Mouse (Mus musculus) adrenal gland, postnatal 10 days (tissue): ENCODE data around the gene Wdr91. TPM values are rescaled to one million over a fixed set of nuclear protein-coding genes. Genes with fewer than 3 reads are reported as not detected.

Source experiments
- DNase-seq: peaks from one replicate; pipeline ENCODE4 v3.0.0; 2021; ENCODE audit warnings: mixed read lengths
- total RNA-seq, 2 experiments: library from RNA; stranded (reverse); gene quantifications; 2 replicates each; pipeline ENCODE4 v1.2.3; 2021

Gene Wdr91
- total RNA-seq, 2 experiments from 2014 or later, result 21.0 to 27.3 TPM

DNA sequence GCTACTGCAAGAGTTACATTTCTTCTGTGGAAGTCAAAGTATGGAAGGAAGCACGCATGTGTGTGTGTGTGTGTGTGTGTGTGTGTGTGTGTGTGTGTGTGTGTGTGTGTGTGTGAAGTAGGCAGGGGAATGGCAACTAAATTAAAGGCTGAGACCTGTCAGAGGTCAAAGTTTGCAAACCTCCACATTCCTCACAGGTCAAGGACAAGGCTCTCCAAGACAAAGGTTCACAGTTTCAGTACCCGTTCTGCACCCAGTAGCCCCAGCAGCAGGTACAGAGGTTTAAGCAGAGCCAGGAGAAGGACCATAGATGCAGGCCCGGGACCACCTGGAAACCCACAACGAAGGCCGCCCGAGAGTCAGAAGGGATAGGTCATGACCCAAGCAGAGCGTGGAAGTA, 8.5 kb upstream of the Wdr91 start:
- DNase-seq, result no peak

DNA sequence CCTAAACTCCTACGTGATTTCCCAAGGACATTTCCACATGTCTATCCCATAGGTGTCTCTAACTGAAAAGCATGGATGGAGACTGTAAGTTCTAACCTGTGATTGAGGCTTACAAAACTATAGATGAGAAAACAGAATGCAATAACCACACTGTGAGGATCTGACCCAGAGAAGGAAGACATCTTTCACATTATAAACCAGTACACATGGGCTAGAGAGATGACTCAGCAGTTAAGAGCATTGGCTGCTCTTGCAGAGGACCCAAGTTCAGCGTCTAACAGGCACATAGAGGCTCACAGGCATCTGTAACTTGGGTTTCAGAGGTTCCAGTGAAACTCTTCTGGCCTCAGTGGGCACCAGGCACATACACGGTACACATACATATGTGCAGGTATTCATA, 3.8 kb upstream of the Wdr91 start:
- no peak for DNase-seq

DNA sequence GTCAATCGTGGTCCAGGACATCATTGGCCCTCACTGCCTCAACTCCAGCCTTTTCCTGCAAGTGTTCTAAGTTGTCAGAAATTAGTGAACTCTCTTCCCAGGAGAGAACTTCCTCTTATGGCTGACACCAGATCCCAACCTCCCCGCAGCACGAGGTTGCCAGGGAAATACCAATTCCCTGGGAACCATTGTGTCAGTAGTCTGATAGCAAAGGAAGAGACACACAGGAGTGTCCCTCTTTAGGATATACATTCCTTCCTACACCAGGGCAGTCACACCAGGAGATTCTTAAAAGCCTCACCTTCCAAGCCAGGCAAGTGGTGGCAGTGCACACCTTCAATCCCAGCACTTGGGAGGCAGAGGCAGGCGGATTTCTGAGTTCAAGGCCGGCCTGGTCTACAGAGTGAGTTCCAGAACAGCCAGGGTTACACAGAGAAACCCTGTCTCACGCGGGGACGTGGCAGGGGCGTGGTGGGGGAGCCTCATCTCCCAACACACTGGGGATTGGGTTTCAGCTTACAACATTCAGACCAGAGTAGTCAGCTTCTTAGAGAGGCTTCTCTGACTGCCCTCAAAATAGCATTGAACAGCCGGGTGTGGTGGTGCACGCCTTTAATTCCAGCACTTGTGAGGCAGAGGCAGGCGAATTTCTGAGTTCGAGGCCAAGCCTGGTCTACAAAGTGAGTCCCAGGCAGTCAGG, 2.8 kb upstream of the Wdr91 start:
- no peak for DNase-seq

DNA sequence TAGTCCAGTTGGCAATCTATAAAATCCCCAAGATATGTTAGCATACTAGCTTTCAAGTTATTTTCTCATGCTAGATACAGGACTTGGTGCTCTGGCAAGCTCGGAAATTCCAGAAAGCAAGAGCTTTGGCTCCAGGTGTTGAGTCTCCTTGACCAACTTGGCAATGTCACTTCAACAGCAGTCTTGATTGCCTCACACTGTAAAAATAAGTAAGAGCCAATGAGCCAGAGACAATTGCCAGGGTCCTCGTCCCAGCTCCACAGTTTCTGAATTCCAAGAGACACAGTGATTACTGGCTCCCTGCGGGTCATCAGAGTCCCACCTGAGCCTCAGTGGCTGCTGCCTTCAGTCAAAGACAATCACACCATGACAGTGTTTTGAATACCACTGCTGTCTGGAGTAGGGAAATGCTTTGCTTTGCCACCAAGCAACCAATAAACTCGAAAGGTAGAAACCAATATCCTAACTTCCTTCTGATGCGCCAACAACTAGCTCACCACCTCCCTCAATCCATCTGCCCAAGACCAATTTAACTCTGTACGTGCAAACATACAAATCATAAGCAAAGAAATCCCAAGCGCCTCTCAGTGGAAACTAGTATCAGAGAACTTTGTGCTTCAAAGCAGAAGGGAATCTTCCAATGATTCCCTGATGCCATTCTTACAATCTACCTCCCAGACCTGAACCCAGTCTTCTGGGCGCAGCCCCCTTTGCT, 888 bp downstream of the Wdr91 start:
- DNase-seq, result no peak

DNA sequence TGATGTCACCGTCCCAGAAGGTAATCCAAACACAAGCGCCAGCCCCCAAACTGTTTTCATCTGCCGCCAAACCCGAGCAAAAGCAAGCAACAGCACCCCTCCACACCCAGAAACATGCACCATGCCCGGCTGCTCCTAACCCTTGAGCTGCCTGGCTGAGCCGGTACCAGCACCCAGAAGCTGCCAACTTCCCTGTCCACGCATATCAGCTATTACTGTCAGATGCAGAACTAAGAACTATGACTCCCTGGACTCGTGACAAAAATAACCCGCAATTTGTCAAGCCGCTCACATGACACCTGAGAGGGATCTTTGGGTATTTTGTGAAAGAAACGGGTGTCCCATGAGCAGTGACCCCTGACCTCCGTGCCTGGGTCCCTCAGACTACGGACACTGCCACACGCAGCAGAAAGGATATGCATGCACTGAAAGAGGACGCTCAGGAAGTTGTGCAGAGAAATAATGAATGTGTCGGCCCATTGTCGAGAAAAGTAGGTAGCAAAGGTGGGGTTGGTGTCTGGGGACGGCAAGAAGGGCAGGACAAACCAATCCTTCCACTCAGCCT, 2.9 kb downstream of the Wdr91 start:
- DNase-seq, result no peak

DNA sequence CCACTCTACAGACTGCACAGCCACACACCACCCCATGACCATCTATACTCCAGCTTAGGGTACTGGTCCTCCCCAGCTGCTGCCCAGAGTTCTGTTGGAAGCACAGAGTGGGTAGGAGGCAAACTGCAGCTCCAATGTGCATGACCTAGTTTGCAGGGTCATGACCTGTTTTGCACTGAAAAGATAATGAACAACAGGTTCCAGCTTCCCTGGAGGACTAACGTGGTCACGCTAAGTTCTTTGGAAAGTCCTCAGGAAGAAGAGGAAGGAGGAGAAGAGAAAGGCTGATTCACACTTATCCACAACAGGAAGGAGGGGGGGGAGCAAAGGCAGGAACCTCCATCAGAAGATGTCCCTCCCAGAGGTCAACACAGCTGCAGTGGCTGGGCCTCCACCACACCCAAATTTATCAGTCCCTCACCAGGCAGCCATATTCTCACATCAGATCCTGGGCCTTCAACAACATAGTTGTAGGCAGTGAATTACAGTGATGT, 3.5 kb downstream of the Wdr91 start:
- DNase-seq, result no peak

DNA sequence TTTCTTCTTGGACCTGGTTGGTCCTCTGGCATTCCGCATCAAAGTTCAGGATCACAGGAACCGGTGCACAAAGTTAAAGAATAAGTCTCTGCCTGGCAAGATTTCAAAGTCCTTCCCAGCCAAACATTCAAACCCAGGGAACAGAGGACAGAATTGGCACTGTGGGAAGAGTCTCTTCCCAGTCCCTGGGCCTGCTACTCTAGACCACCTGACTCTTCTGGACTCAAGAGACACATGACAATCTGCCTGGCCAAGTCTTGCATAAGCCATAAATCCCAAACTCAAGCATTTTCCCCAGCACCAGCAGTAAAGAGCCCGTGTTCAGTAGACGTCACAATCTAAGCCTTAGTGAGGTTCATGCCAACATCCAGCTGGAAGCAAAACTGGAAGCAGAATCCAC, 4.0 kb downstream of the Wdr91 start:
- DNase-seq, result peak; percentile 43

DNA sequence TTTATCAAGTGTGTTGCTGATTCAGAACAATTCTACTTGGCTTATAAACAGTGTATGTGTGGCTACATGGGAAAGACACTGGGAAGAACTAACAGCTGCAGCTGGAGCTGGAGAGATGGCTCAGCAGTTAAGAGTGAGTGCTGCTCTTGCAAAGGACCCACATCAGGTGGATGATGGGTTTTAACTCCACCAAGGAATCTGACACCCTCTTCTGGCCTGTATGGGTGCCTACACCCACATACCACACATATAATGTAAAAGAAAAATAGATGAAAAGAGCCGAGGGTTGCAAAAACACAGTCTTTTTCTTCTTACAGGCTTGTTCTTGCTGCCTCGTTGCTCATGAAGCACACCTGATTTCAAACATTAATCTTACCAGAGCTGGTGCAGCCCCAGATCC, 4.6 kb downstream of the Wdr91 start:
- no peak for DNase-seq

DNA sequence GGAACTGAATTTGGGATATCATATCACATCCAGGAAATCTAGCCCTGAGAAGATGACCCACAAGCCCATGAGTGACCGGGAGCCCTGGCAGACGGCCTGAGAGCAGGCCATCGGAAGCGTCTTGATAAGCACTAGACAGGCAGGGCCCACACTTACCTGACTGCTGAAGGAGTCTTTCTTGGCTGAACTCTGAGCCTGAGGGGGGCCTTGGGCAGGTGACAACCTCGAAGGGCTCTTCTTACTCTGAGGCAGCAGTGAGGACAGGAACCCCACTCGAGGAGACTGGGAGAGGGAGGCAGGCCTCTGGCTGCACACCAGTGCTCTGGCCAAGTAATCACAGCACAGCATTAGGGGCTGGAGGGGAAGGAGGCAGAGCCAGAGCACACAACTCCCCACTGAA, 6.3 kb downstream of the Wdr91 start:
- no peak for DNase-seq

DNA sequence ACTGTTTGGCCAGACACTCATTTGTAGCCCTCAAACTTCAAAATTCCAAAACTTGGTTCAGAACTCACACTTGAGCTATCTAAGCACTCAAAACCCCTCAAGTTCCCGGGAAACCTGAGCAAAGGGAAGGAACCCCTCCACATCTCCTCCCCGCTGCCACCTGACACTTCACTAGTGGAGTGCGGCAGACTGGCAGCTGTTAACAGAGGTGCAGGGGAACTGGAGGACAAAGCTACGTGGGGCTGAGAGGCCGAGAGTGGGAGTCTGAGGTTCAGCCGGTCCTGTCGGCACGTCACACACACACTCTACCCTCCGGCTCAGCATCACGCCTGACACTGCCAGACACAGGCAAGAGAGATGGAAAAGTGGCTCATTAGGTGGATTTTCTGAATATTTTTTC, 6.8 kb downstream of the Wdr91 start:
- DNase-seq, result no peak

DNA sequence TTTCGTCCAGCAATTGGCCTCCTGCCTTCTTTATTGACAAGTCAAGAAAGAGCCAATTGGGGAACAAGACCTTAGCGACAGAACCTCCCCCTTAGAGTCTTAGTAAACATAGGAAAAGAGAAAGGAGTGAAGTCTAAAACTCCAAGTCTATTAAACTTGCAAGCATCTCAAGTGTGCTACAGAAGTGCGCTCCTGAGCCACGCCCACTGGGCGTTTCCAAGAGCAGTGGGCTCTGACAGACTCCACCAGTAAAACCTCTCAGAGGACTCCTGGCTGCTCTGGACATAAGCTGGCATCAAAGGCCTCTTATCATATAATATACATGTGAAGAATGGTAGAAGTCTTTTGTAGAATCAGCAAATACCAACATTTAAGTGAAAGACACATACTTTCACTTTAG, 7.2 kb downstream of the Wdr91 start:
- no peak for DNase-seq

DNA sequence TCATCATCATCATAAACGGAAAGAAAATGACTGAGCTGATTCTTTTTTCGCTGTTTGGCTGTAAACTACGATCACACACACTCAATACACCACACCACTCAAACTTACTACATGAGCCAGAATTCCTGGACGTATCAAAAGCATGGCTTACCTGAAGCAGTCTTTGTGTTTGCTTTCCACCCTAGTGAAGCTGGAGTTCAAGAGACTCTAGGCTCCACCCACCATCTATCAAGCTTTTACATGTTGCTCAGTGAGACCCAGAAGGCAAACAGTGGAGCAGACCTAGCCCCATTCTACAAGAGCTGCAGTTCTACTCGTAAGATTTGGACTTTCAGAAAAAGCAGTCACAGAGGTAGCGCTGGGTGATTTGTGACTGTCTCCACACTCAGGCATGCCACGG, 8.1 kb downstream of the Wdr91 start:
- DNase-seq, result no peak

DNA sequence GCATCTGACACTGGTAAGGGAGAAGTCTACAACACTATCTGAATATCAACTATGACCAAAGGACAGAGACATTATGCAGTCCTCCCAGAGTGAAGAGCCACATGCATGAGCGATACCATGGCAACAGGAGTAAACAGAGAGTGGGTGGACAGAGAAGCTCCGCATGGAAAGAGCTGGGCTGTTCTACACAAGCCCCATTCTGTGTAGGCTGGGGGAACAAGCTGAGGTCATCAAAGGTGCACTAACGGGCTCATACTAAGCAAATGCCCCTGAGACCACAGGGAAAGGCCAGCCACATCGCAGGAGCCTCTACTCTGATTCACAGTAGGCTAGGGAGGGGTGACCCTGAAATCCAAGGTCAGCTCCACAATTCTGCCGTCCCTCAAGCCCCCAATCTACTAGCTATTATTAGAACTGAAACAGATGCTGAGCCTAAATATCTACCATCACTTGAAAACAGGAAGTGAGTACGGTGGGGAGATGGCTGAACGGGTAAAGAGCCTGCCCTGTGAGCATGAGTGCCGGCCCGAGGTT, 8.7 kb downstream of the Wdr91 start:
- DNase-seq, result no peak

DNA sequence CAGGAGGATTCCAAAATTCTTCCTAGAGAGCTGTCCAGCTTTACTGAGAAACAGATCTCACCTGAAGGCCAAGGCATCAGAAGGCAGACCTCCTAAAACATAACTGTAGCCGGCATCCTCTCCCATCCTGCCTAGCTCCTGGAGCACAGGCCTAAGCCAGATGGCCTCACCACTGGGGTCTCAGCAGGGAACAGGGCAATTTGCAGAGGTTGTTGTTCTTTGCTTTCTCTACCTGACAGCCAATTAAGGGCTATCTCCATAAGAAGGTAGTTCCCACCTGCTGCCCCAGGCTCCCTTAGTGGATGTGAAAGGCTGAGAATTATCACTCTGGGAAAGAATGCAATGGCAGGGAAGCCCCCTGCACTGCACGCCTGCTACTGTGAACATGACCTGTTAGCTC, 9.7 kb downstream of the Wdr91 start:
- DNase-seq, result no peak

DNA sequence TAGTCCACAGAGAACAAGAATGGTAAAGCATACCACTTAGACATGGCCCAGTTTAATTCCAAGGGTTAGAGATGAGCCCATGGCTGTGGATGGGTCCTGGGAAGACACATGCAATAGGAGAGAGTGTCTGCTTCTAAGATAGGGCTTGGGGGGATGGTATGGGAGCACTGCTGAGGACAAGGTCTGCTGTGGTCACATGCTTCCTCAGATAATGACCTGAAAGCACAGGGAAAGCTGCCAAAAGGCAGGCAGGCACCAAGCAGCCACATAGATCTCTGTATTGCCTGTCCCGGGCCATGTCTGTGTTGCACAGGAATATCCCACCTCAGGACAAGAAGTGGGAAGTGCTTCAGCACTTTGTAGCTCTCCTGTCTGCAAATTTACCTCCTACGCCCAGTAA, 11.5 kb downstream of the Wdr91 start:
- DNase-seq, result peak; percentile 60

DNA sequence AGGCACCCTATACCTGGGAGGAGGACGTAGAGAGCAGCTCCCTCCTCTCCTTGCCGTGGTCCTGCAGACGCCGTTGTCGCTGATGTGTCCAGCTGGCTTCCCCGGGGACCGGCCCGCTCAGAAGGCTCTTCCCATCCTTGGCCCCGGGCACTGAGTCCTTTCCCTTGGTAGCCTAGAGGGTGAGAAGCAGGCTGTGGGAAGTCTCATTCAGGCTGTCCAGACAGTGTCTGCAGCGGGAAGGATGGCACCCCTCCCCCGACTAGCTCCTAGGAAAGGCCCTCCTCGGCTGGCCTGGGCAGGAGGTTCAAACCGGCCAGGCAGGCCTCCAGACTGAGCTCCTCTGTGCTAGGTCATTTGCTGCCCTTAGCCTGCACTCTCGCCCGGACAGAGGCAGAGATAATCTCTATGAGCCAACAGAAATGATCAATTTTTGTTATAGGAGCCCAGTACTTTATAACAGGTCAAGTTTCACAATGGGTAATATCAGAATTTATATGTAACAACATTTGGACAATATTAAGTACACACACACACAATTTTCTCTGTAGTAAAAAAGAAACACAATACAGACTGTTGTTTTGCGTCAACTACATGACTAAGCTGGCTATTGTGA, 14.4 kb downstream of the Wdr91 start:
- DNase-seq, result no peak

DNA sequence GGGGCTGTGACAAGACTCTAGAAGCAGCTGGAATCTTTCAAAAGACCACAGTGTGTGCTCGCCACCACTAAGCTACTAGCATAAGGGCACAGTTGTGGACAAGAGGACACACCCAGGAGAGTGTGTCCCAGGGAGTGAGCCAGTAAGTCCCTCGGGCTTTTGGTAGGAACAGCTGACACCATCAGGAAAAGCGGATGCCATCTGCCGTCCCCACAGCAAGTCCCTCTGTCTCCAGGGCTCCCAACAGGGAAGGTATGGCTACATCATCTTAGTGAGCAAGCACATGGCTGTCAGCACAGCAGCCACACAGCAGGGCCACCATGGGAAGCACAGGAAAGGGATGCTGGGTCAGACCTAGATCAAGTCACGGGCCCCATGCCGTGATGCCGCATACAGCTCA, 15.1 kb downstream of the Wdr91 start:
- no peak for DNase-seq

DNA sequence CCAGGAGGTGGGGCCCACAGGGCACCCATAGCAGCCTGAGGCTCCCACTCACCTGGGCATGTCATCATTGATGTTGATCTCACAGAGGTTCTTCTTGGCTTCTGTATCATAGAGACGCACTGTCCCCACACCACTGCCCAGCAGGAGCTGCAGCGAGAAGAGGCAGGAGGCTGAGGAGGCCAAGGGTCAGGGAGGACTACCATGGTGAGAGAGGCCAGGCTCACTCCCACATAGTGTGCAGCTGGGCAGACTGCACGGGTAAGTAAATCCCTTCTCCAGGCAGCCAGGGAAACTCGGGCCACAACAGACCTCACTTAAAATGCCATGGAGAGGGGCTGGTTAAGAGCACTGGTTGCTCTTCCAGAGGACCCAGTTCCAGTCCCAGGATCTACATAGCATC, 21.5 kb downstream of the Wdr91 start:
- no peak for DNase-seq

DNA sequence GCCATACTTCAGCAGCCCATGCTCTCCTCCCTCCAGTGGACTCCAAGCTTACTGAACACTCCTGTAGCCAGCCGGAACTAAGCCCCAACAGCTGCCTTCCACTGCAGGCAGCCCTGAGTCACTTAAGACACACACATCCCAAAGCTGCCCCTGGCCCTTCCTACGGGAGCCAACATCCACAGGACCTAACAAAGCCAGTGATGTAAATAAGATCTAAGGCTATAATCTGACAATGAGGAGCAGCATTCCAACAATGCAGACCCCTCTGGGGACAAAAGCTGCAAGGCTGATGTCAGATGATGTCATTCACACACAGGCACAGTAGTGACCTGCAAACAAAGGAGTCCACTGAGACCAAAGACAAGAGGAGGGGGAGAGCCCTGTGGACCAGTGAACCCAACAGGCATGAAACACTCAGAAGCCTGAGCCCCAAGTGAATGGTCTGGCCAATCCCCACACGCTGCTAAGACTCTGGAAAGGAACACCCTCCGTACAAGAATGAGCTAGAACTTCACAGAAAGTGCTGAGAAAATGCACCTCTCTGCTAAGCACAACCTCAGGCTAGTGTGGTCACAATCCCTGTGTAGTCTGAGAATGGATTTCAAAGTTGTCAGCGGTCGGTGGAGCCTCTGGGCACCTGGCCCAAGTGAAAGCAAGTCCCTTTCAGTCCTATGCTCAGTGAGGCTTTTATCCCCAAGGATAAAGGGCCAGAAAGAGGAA, 23.4 kb downstream of the Wdr91 start:
- DNase-seq, result no peak

DNA sequence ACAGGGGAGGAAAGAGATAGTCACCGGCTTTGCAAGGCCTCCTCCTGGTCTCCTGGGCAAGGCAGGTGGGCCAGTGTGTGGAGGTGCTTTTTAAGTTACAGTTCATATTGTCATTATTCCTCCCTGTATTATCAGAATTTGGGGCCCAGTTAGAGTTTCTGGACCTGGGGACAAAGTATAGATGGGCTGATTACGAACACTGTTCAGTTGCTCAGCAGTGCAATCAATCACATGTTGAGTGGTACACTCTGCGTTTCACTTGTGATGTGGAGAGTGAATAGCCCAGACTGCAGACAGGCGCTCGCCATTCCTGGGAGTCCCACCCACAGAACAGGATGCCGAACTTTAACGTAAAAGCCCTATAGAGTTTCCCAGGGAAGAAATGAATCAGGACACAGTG, 26.0 kb downstream of the Wdr91 start:
- no peak for DNase-seq

DNA sequence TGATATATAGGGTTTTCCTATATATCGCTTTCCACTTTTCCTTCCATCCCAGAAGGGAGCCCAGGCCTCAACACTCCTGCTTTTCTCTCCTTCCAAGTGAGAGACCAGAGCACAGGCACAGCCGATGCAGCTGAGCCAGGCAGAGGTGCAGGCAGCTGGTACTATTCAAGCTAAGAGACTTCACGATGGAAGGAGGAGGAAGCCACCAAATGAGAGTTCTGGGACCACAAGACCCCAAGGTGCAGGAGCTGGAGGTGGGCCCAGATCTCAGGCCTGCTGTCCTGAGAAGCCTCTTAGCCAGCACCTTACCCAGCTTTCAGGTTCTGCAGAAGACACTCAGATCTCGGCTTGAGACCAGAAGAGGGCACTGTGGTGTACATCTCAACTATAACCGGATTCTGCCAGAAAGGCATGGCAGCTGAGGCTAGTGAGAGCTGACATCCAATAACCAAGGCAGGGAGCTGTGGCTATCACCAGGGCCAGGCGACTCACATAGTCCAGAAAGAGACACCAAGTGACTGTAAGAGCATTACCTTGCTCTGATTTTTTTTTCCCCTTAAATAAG, 30.7 kb downstream of the Wdr91 start:
- peak; percentile 66 for DNase-seq
